Mouse (Mus musculus) thymus, postnatal 25 days (tissue): Measurements from ENCODE around the gene Esr1.

ENCODE experiments used
- DNase-seq: peaks from one replicate; pipeline ENCODE4 v3.0.0; 2022

The Esr1 gene

GRCm38 (mm10) chr10:5008795-5009366 lies 397.5 kb downstream of the Esr1 start:
- no peak for DNase-seq

GRCm38 (mm10) chr10:5012004-5012403 lies 400.6 kb downstream of the Esr1 start:
- DNase-seq: no peak

- no peak for DNase-seq
These were observed 403.6 kb downstream of the Esr1 start for GRCm38 (mm10) chr10:5014976-5015375.

GRCm38 (mm10) chr10:5017148-5017547 lies 405.8 kb downstream of the Esr1 start:
- DNase-seq: no peak

GRCm38 (mm10) chr10:5025906-5026305 lies 414.5 kb downstream of the Esr1 start:
- no peak for DNase-seq

- DNase-seq: no peak
These were observed 415.8 kb downstream of the Esr1 start for GRCm38 (mm10) chr10:5027208-5027607.

GRCm38 (mm10) chr10:5028301-5028700 lies 416.9 kb downstream of the Esr1 start:
- DNase-seq: no peak

GRCm38 (mm10) chr10:5029161-5029560 lies 417.8 kb downstream of the Esr1 start:
- no peak for DNase-seq

- DNase-seq: no peak
These were observed 418.5 kb downstream of the Esr1 start for GRCm38 (mm10) chr10:5029883-5030282.

GRCm38 (mm10) chr10:5032192-5033048 lies 421.0 kb downstream of the Esr1 start:
- no peak for DNase-seq

GRCm38 (mm10) chr10:5041254-5041653 lies 429.9 kb downstream of the Esr1 start:
- no peak for DNase-seq

- no peak for DNase-seq
These were observed 433.1 kb downstream of the Esr1 start for GRCm38 (mm10) chr10:5044481-5044880.

GRCm38 (mm10) chr10:5045213-5045612 lies 433.8 kb downstream of the Esr1 start:
- no peak for DNase-seq

GRCm38 (mm10) chr10:5045671-5046070 lies 434.3 kb downstream of the Esr1 start:
- DNase-seq: no peak
